Mouse (Mus musculus) neural tube, embryonic 15.5 days (tissue): Measurements from ENCODE around the gene 7530416G11Rik. TPM values are rescaled to one million over a fixed set of nuclear protein-coding genes. Genes with fewer than 3 reads are reported as not detected.

ENCODE experiments used
- ATAC-seq: fragments of 200-750 bp; cut with Nextera tagmentation; 2 replicates; pipeline ENCODE4 v1.8.0; 2017; ENCODE audit warnings: mild to moderate bottlenecking, moderate TSS enrichment, moderate library complexity; ENCODE audit not compliant: low FRiP score
- H3K27ac ChIP-seq: fragments of 300-500 bp; sonication (generic); replicated peaks from 2 replicates; pipeline ENCODE4 v1.5.1; 2015; ENCODE audit warnings: mild to moderate bottlenecking, inconsistent platforms
- H3K27me3 ChIP-seq: fragments of 300-500 bp; sonication (generic); replicated peaks from 2 replicates; pipeline ENCODE4 v1.6.1; 2015; ENCODE audit warnings: inconsistent platforms
- H3K36me3 ChIP-seq: fragments of 300-500 bp; sonication (generic); 2 replicates; pipeline ENCODE4 v1.6.1; 2015; ENCODE audit warnings: inconsistent platforms
- H3K4me1 ChIP-seq: fragments of 300-500 bp; sonication (generic); 2 replicates; pipeline ENCODE4 v1.6.1; 2015; ENCODE audit warnings: inconsistent platforms
- H3K4me2 ChIP-seq: fragments of 300-500 bp; sonication (generic); 2 replicates; pipeline ENCODE4 v1.6.1; 2015; ENCODE audit warnings: inconsistent platforms, mild to moderate bottlenecking, moderate library complexity
- H3K4me3 ChIP-seq: fragments of 300-500 bp; sonication (generic); replicated peaks from 2 replicates; pipeline ENCODE4 v1.5.1; 2015; ENCODE audit warnings: mild to moderate bottlenecking, inconsistent platforms
- H3K9ac ChIP-seq: fragments of 300-500 bp; sonication (generic); replicated peaks from 2 replicates; pipeline ENCODE4 v1.6.1; 2015; ENCODE audit warnings: mild to moderate bottlenecking, inconsistent platforms
- H3K9me3 ChIP-seq: fragments of 300-500 bp; sonication (generic); replicated peaks from 2 replicates; pipeline ENCODE4 v1.6.1; 2016; ENCODE audit warnings: inconsistent platforms
- WGBS: fragments of 180-500 bp; shearing (Covaris S2); methylation state at CpG from one replicate; pipeline ENCODE4 v1.1.7; 2015; ENCODE audit warnings: mixed read lengths; 5-methylcytosine and 5-hydroxymethylcytosine counted together
- polyA plus RNA-seq: library from polyadenylated mRNA; unstranded; fragments of >200 nt; fragmentation: Nextera tagmentation; extraction: Ambion mirVana; gene quantifications from 2 replicates; pipeline ENCODE4 v1.2.1, GENCODE M21; 2015

Gene 7530416G11Rik
- not detected in 2 replicates for polyA plus RNA-seq

DNA sequence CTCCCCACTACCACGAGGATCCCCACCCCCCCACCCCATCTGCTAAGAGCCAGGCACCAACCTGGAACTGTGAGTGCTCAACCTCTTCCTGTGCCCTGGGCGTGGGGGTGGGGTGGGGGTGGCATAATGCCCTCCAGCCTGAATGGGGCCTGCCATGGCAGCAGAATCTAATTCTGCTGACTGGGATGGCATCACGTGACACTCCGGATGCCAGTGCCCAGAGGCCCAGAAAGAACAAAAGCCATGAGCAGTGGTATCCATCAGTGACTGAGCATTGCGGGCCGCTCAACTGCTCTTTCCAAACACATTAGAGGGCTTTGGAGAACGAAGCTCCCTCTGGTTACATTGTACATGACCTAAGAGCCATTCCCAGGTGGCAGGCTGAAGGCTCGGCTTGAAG, at the start of gene 7530416G11Rik:
Gene 7530416G11Rik (minus strand): TSS at position 101 of the 400 bp plus-strand sequence.
- no peaks in the 10 kb centered on the region for H3K9me3 ChIP-seq
- no peaks in the 10 kb centered on the region for H3K36me3 ChIP-seq
- ATAC-seq = no peak
- no peak within 1 kb of the TSS for H3K27ac ChIP-seq
- H3K9ac ChIP-seq = no peak within 1 kb of the TSS
- no peak within 1 kb of the TSS for H3K4me3 ChIP-seq
- H3K4me1 ChIP-seq = peaks cover 20% of the 10 kb centered on the region; the same call in 1 of the 2 replicates
- no peaks in the 10 kb centered on the region for H3K27me3 ChIP-seq
- no peak within 1 kb of the TSS for H3K4me2 ChIP-seq
- 65% methylated on average over 8 of the region's 8 CpGs for WGBS

DNA sequence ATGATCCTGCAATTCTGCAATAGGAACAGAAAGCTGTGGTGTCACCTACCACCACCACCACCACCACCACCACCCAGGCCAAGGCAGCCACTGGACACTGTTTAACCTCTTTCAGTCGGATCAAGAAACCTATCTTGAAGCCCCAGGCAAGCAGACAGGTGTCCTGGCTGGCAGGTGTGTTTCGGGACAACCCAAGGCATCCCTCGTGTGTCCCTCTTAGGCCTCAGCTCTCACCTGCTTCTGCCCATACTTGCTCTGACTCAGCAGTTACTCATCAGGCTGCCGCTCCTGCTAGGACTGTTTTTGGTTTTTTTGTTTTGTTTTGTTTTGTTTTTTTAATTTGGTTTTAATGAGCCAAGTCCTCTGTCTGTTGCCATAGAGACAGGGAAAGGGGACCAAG, 43.5 kb upstream of the 7530416G11Rik start:
- WGBS = 73% methylated on average over 4 of the region's 4 CpGs
- Histone ChIP-seq H3K27me3 (no peaks in the 10 kb centered on the region), H3K9me3 (no peaks in the 10 kb centered on the region), H3K9ac (no peak overlapping the region), H3K36me3 (no peaks in the 10 kb centered on the region), H3K4me2 (no peak overlapping the region), H3K27ac (no peak overlapping the region), H3K4me3 (no peak overlapping the region), H3K4me1 (peaks cover 9% of the 10 kb centered on the region)
- no peak for ATAC-seq

DNA sequence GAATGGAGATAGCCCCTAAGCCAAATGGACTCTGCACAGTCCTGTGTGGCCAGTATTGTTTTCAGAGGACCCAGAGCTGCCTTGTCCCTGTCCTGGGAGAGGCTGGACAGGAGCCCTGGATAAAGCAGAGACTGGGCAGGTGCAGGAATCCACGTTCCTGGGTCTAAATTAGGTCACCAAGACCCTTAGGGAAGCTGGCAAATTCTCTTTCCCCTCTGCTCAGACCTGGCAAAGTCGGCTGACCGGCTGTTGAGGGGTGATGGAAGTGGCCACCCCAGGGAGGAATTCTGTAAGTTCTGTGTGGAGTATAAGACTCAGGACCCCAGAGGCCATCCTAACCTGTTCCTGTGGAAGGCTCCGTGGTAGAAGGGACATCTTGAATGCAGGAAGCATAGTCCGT, 42.3 kb upstream of the 7530416G11Rik start:
- Histone ChIP-seq H3K4me3 (no peak overlapping the region), H3K9ac (no peak overlapping the region), H3K4me1 (peaks cover 9% of the 10 kb centered on the region), H3K36me3 (no peaks in the 10 kb centered on the region), H3K27ac (no peak overlapping the region), H3K4me2 (no peak overlapping the region), H3K9me3 (no peaks in the 10 kb centered on the region), H3K27me3 (no peaks in the 10 kb centered on the region)
- ATAC-seq = no peak
- 79% methylated on average over 5 of the region's 5 CpGs for WGBS

DNA sequence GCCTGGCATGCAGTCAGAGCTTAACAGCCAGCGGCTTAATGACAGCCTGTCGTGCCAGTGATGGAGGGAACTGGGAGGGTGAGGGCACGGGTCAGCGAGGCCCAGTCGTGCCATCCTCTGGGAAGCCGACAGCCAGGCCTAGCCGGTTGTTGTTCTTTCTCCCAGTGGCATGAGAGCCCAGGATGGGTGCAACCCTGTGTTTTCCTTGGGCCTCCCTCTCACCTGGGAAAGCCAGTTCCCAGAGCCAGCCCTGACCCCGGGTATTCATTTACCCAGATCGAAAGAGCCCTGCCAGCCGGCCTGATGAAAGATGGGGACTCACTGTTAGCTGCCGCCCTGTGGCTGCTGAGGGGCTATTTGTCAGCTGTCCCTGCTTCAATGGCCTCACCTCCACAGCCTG, 35.1 kb upstream of the 7530416G11Rik start:
- Histone ChIP-seq H3K27ac (peak overlapping the region; percentile 51), H3K27me3 (no peaks in the 10 kb centered on the region), H3K4me2 (no peak overlapping the region)

DNA sequence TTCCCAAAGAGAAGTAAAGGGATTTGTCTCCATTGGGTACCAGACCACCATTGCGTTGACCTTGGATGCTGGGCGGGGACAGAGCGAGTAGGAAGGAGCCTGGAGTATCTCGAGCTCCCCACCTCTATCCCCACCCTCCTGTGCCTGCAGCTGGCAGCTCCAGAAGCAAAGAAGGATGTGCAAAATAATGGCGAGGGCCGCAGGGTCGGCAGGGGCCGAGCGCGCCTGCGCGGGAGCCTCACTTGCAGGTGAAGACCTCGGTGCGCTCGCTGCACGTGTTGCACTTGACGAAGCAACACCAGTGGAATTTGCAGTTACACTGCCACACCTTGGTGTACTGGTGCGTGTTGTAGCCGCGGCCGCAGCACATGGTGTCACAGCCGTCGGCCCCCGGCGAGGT, 34.1 kb upstream of the 7530416G11Rik start:
- Histone ChIP-seq H3K9ac (no peak overlapping the region), H3K27ac (no peak overlapping the region), H3K4me2 (no peak overlapping the region), H3K4me3 (no peak overlapping the region), H3K36me3 (no peaks in the 10 kb centered on the region), H3K9me3 (no peaks in the 10 kb centered on the region), H3K4me1 (peaks cover 16% of the 10 kb centered on the region), H3K27me3 (no peaks in the 10 kb centered on the region)
- ATAC-seq = no peak
- WGBS = 84% methylated on average over 25 of the region's 25 CpGs

More for the DNA sequence above, 35.1 kb upstream of the 7530416G11Rik start:
- Histone ChIP-seq H3K36me3 (no peaks in the 10 kb centered on the region), H3K4me1 (peaks cover 16% of the 10 kb centered on the region), H3K9ac (no peak overlapping the region), H3K4me3 (no peak overlapping the region), H3K9me3 (no peaks in the 10 kb centered on the region)
- no peak for ATAC-seq
- 39% methylated on average over 11 of the region's 11 CpGs for WGBS

DNA sequence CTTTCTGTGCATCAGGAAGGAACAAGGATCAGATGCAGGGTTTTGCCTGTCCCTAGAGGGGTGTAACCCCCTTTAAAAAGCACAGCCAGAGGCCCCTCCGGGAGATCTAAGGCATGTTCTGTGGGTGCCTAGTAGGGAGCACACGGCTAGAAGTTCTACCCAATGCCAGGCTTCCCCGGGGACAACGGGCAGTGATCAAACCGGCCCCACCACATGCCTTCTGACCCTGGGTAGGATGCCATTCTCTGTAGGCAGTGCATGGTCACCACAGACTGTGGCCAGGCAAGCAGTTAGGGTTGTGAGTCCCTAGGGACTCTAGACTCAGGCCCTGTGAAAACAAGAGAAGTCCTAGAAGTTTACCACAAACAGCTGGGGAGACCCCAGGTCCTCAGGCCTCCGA, 31.6 kb upstream of the 7530416G11Rik start:
- no peak overlapping the region for H3K27ac ChIP-seq
- no peak overlapping the region for H3K4me2 ChIP-seq
- H3K27me3 ChIP-seq = no peaks in the 10 kb centered on the region
- H3K9ac ChIP-seq = no peak overlapping the region
- H3K4me3 ChIP-seq = no peak overlapping the region
- WGBS = 88% methylated on average over 6 of the region's 6 CpGs
- no peak for ATAC-seq
- peaks cover 14% of the 10 kb centered on the region for H3K4me1 ChIP-seq
- H3K36me3 ChIP-seq = no peaks in the 10 kb centered on the region
- no peaks in the 10 kb centered on the region for H3K9me3 ChIP-seq

DNA sequence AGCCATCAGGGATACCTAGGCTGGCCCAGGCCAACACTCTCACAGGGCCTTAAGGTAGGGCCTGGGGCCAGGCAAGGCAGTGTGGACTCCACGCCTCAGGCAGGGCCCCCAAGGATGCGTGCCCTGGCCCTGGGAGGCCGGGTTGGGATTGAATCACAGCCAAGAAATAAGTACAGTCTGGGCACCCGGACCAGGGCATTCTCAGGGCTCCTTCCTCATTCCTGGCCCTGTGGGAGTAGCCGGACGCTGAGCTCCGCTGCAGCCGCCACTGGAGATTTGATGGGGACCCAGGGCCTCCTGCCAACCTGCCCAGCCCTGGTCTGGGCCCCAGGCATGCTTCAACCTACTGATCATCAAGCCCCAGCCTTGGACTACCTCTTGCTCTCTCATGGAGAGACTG, 31.2 kb upstream of the 7530416G11Rik start:
- H3K36me3 ChIP-seq = no peaks in the 10 kb centered on the region
- no peak overlapping the region for H3K27ac ChIP-seq
- H3K27me3 ChIP-seq = no peaks in the 10 kb centered on the region
- WGBS = 76% methylated on average over 8 of the region's 8 CpGs
- no peak overlapping the region for H3K9ac ChIP-seq
- no peak overlapping the region for H3K4me2 ChIP-seq
- H3K4me3 ChIP-seq = no peak overlapping the region
- no peak for ATAC-seq
- H3K4me1 ChIP-seq = peaks cover 10% of the 10 kb centered on the region
- H3K9me3 ChIP-seq = no peaks in the 10 kb centered on the region

DNA sequence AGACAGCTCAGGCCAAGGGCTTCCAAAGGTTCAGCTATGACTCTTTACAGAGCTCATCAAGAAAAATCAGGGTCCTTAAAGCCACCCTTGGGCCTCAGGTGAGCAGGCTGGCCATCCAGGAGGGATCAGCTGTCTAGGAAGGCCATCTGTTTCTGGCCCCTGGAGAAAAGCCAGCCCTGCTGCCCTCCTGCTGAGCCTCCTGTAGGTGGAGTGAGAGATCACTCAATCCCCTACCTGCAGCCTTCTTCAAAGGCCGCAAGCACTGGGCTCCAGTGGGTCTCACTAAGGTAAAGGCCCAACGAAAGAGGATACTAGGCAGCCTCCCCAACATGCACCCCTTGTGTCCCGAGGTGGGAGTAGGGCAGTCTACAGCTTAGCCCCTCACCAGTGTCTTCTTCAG, 29.0 kb upstream of the 7530416G11Rik start:
- Histone ChIP-seq H3K9ac (no peak overlapping the region), H3K4me3 (no peak overlapping the region), H3K9me3 (no peaks in the 10 kb centered on the region), H3K4me2 (no peak overlapping the region), H3K27ac (no peak overlapping the region), H3K36me3 (no peaks in the 10 kb centered on the region), H3K27me3 (no peaks in the 10 kb centered on the region), H3K4me1 (no peaks in the 10 kb centered on the region)
- WGBS = 79% methylated on average over 3 of the region's 3 CpGs
- ATAC-seq = no peak

DNA sequence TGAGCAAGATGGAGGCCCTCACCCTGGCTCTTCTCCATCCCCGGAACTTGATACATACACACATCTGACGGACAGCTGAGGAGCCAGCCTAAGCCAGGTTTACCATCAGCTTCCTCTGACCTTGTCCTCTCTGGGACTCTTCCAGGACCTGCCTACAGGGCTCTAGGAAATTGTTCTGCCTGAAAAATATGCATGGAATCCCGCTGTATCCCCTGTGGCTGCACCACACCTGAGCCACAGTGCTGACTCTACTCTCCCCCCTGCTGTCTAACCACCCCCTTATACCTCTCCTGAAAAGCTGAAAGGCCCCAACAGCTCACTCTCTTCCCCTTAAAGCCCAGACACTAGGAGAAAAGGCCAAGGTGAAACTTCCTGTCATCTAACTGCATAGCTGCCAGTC, 26.9 kb upstream of the 7530416G11Rik start:
- H3K4me1 ChIP-seq = no peaks in the 10 kb centered on the region; the same call in 1 of the 2 replicates
- no peak overlapping the region for H3K27ac ChIP-seq
- no peak for ATAC-seq
- no peaks in the 10 kb centered on the region for H3K27me3 ChIP-seq
- no peaks in the 10 kb centered on the region for H3K9me3 ChIP-seq
- 70% methylated on average over 3 of the region's 3 CpGs for WGBS
- H3K36me3 ChIP-seq = no peaks in the 10 kb centered on the region
- H3K4me3 ChIP-seq = no peak overlapping the region
- H3K9ac ChIP-seq = no peak overlapping the region
- no peak overlapping the region for H3K4me2 ChIP-seq

DNA sequence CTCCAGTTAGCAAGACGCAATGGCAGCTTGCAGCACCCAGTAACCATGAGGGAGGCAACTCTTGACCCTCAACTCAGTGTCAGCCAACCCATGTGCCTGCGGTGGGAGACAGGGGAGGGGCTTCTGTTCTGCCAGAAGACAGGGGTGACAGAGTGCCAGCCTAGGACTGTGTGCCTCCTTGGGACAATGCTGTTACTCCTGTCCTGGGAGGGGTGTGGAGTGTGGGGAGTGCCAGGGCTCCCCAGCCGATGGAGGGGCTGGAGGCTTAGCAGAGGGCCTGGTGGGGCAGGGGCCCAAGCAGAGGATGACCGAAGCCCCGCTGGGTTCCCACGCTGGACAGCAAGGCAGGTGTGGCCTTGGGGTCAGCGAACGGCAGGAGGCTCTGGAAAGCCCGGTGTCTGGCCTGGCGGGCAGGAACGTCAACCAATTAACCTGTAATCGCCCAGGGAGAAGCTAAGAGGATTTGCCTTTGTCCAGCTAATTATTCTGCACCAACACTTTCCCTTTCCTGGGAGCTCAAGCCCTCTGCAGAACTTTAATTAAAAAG, 21.4 kb upstream of the 7530416G11Rik start:
- Histone ChIP-seq H3K4me1 (peaks cover 15% of the 10 kb centered on the region), H3K4me2 (no peak overlapping the region), H3K27ac (no peak overlapping the region), H3K9me3 (no peaks in the 10 kb centered on the region), H3K4me3 (no peak overlapping the region), H3K36me3 (no peaks in the 10 kb centered on the region), H3K9ac (no peak overlapping the region), H3K27me3 (no peaks in the 10 kb centered on the region)
- ATAC-seq = no peak
- WGBS = 30% methylated on average over 12 of the region's 12 CpGs

DNA sequence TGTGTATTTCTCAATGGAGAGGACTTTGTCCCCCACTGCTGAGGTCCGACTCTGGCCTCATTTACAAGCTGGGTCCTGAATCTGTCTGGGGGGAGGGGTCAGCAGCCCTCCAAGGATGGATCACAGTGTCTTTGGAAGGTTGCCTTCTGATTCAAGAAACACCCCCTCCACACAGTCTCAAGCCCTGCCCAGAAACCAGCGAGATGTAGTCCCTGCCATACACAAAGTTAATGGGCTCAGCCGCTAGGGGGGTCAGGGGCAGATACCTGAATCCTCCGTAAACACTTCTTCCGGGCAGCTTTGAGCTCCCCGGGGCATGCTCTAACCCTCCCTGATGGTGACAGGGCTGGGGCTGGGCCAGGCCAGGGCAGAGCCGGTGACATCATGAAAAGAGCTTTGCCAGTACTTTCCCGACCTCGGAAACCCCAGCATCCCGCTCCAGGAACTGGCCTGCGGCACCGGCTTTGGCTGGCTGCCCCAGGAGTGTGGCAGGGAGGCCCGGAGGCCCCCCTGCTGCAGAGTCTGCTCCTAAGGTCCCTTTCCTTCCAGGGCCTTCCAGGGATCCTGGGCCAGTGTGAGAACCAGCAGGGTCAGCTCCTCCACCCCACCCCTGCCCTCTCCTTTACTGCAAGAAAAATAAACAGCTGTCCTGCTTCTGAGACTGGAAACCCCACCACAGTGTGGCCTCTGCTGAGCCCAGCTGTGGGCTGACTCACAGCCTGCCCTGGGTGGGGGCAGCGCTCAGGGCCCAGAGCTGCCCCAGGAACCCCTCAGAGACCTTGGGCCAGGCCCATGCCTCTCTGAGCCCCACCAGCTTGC, 20.4 kb upstream of the 7530416G11Rik start:
- H3K9ac ChIP-seq = no peak overlapping the region
- peak overlapping the region; percentile 17; the same call in 1 of the 2 replicates for H3K4me2 ChIP-seq
- H3K9me3 ChIP-seq = no peaks in the 10 kb centered on the region
- peak; percentile 47; the same call in 1 of the 2 replicates for ATAC-seq
- no peak overlapping the region for H3K4me3 ChIP-seq
- H3K4me1 ChIP-seq = peaks cover 15% of the 10 kb centered on the region
- H3K27ac ChIP-seq = no peak overlapping the region
- H3K27me3 ChIP-seq = no peaks in the 10 kb centered on the region
- H3K36me3 ChIP-seq = no peaks in the 10 kb centered on the region
- 20% methylated on average over 14 of the region's 14 CpGs for WGBS

DNA sequence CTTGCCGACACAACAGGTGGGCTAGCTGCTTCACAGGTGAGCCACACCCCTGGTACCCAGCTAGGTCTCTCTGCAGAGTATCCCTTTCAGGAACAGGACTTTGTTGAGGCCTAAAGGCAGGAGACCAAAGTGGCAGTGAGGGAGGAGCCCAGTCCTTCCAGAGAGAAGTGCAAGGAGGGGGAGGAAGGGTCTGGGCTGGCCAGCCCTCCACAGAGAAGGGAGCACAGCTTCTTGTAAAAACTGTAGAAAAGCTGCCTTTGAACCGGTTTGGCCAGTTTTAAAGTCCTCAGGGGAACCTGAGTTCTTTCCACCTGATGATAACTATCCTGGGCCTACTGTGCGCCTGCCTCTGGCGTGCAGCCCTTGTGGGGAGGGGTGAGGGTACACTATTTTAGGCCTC, 16.4 kb upstream of the 7530416G11Rik start:
- Histone ChIP-seq H3K27me3 (no peaks in the 10 kb centered on the region), H3K4me2 (no peak overlapping the region), H3K4me3 (no peak overlapping the region), H3K27ac (no peak overlapping the region), H3K9ac (no peak overlapping the region), H3K36me3 (no peaks in the 10 kb centered on the region), H3K4me1 (peaks cover 14% of the 10 kb centered on the region), H3K9me3 (no peaks in the 10 kb centered on the region)
- no peak for ATAC-seq
- 66% methylated on average over 4 of the region's 4 CpGs for WGBS
